Mouse (Mus musculus) lung, embryonic 15.5 days (tissue): ENCODE results near the gene Il12a. TPM values are rescaled to one million over a fixed set of nuclear protein-coding genes. Genes with fewer than 3 reads are reported as not detected.

Experiments
- ATAC-seq: fragments of 200-750 bp; cut with Nextera tagmentation; 2 replicates; pipeline ENCODE4 v1.8.0; 2017; ENCODE audit warnings: moderate number of reproducible peaks, borderline replicate concordance; ENCODE audit not compliant: low FRiP score, low TSS enrichment; ENCODE audit errors: extremely low read depth
- H3K27ac ChIP-seq: fragments of 300-500 bp; sonication (generic); 2 replicates; pipeline ENCODE4 v1.5.1; 2015; ENCODE audit warnings: moderate library complexity, mild to moderate bottlenecking, inconsistent platforms
- H3K27me3 ChIP-seq: fragments of 300-500 bp; sonication (generic); 2 replicates; pipeline ENCODE4 v1.6.1; 2015; ENCODE audit warnings: inconsistent platforms
- H3K36me3 ChIP-seq: fragments of 300-500 bp; sonication (generic); 2 replicates; pipeline ENCODE4 v1.6.1; 2015; ENCODE audit warnings: inconsistent platforms
- H3K4me1 ChIP-seq: fragments of 300-500 bp; sonication (generic); 2 replicates; pipeline ENCODE4 v1.6.1; 2015; ENCODE audit warnings: inconsistent platforms
- H3K4me2 ChIP-seq: fragments of 300-500 bp; sonication (generic); 2 replicates; pipeline ENCODE4 v1.6.1; 2015; ENCODE audit warnings: inconsistent platforms, mild to moderate bottlenecking, moderate library complexity
- H3K4me3 ChIP-seq: fragments of 300-500 bp; sonication (generic); 2 replicates; pipeline ENCODE4 v1.5.1; 2015; ENCODE audit warnings: mild to moderate bottlenecking, inconsistent platforms
- H3K9ac ChIP-seq: fragments of 300-500 bp; sonication (generic); 2 replicates; pipeline ENCODE4 v1.6.1; 2015; ENCODE audit warnings: inconsistent platforms
- H3K9me3 ChIP-seq: fragments of 300-500 bp; sonication (generic); 2 replicates; pipeline ENCODE4 v1.6.1; 2016; ENCODE audit warnings: inconsistent platforms
- WGBS: fragments of 180-500 bp; shearing (Covaris S2); methylation state at CpG from one replicate; pipeline ENCODE4 v1.1.7; 2015; 5-methylcytosine and 5-hydroxymethylcytosine counted together
- polyA plus RNA-seq: library from polyadenylated mRNA; unstranded; fragments of >200 nt; fragmentation: Nextera tagmentation; extraction: Ambion mirVana; gene quantifications from 2 replicates; pipeline ENCODE4 v1.2.1, GENCODE M21; 2015

Gene Il12a
- polyA plus RNA-seq, 1 experiment from 2014 or later: 0.16 TPM

DNA sequence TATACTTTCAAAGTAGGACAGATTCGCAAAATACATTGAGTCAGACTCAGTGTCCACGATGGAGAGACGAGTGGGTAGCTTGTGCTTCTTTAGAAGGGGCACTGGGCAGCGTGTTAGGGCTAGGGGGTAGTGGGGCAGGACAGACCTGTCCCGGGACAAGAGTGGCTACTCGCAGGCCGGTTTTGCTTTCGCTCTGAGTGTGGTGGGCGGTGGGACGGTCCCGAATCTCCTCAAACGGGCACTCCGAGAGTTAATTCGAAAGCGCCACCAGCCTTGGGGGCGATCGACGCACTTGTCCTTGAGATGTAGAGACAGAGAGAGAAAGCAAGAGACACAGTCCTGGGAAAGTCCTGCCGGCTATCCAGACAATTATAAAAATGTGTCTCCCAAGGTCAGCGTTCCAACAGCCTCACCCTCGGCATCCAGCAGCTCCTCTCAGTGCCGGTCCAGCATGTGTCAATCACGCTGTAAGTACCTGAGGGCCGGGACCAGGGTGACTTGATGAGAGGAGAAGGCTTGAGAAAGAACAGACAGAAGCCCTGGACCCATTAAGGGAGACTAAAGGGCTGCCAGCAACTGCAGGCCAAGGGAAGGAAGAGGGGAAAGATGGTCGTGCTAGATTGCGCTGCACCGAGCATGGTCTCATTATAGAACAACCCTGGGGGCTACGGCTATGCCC is 795 bp downstream of the Il12a start:
- H3K27ac ChIP-seq: no peak overlapping the region
- ATAC-seq: no peak
- peaks cover 28% of the 10 kb centered on the region for H3K4me1 ChIP-seq
- H3K36me3 ChIP-seq: no peaks in the 10 kb centered on the region
- H3K27me3 ChIP-seq: no peaks in the 10 kb centered on the region
- WGBS: 77% methylated on average over 28 of the region's 28 CpGs
- H3K4me2 ChIP-seq: no peak overlapping the region
- H3K9me3 ChIP-seq: no peaks in the 10 kb centered on the region
- H3K9ac ChIP-seq: no peak overlapping the region
- H3K4me3 ChIP-seq: no peak overlapping the region

DNA sequence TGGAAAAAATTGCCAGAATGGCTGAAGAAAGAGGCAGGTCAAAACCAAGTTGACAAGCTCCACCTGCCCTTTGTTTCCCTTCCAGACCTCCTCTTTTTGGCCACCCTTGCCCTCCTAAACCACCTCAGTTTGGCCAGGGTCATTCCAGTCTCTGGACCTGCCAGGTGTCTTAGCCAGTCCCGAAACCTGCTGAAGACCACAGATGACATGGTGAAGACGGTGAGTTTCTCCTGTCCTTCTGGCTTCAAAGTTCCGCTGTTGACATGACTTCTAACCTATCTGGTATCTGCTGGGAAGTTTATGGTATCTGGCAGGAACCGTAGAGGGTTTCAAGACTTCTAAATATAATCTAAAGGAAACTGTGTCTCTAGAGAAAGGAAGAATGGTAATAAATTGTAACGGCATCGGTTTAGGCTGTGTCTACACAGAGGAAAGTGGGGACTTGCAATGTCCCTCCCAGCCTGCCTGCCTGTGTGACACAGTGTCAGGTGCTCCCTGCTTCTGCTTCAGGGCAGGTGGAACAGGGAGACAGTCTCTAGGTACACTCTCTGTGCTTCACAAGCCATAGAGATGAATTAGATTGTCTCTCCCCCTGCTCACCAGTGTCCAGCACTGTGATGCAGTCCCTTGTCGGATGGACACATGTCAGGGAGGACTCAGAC is 1.6 kb downstream of the Il12a start:
- Histone ChIP-seq H3K4me3 (no peak overlapping the region), H3K4me1 (peaks cover 28% of the 10 kb centered on the region), H3K9me3 (no peaks in the 10 kb centered on the region), H3K36me3 (no peaks in the 10 kb centered on the region), H3K4me2 (peak overlapping the region; percentile 7; the same call in 1 of the 2 replicates), H3K27me3 (no peaks in the 10 kb centered on the region), H3K9ac (no peak overlapping the region), H3K27ac (no peak overlapping the region)
- no peak for ATAC-seq
- WGBS: 55% methylated on average over 7 of the region's 7 CpGs

DNA sequence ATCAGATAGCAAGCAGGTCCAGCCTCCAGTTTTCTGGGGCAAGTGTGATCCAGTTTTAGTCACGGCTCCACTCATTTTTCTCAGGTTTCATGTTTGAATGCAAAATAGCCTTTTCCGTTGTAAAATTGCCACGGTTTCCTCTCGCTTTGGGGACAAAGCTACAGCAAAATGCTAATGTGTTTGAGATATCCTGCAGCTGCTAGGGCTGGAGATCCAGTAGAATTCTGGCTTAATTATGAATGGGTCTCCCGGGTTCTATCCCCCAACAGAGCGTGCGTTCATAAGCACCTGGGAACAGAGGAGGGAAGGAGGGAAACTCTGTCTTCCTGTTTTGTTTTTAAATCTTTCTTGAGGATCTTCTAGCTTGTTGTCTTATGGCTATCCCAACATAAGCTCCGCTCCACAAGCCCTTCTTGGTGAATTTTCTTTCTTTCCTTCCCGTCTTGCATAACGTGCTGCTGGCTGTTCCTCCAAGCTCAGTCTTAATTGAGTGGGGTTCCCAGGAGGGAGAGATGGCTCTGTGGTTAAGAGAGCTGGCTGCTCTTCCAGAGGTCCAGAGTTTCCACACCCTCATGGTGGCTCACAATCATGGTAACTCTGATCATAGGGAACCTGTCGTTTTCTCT is 2.3 kb downstream of the Il12a start:
- 0 out of 2 replicates have a peak, but pooled peaks have one; percentile 28 for ATAC-seq
- peak overlapping the region; percentile 58 for H3K27ac ChIP-seq
- WGBS: 39% methylated on average over 11 of the region's 11 CpGs
- H3K4me1 ChIP-seq: peaks cover 28% of the 10 kb centered on the region
- H3K9me3 ChIP-seq: no peaks in the 10 kb centered on the region
- peak overlapping the region; percentile 7; the same call in 1 of the 2 replicates for H3K4me2 ChIP-seq
- H3K4me3 ChIP-seq: no peak overlapping the region
- H3K27me3 ChIP-seq: no peaks in the 10 kb centered on the region
- H3K36me3 ChIP-seq: no peaks in the 10 kb centered on the region
- no peak overlapping the region for H3K9ac ChIP-seq

DNA sequence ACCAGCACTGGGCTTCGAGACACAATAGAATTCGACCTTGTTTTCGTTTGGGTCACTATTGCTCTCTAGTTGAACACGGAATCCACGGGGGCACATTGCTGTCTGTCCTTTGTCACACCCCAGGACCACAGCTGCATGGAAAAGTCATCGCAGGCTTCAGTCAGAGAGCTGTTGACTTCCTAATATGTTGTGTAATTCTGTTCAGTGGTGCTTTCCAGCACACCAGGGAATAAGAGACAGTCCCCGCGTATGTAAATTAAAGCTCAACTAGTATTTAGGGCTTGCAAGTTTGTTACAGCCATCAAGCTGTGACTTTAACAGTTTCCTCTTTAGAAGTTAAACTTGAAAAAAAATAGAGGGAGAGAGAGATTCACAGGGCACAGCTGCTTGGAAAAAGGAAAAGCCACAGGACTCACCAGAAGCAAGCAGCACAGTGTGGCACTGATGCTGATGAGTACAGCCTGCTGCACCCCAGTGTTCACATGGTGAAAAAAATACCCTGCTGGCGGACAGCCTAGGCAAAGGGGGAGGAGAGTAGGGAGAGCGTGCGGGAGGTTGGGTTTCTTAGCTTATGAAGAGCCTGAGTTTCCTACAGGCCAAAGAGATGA is 3.1 kb downstream of the Il12a start:
- no peak overlapping the region for H3K4me3 ChIP-seq
- H3K4me1 ChIP-seq: peaks cover 28% of the 10 kb centered on the region
- H3K9ac ChIP-seq: no peak overlapping the region
- peak; percentile 84; the same call in 1 of the 2 replicates for ATAC-seq
- WGBS: 37% methylated on average over 11 of the region's 11 CpGs
- no peaks in the 10 kb centered on the region for H3K27me3 ChIP-seq
- no peaks in the 10 kb centered on the region for H3K9me3 ChIP-seq
- H3K4me2 ChIP-seq: no peak overlapping the region; the same call in 1 of the 2 replicates
- H3K27ac ChIP-seq: peak overlapping the region; percentile 58
- H3K36me3 ChIP-seq: no peaks in the 10 kb centered on the region

DNA sequence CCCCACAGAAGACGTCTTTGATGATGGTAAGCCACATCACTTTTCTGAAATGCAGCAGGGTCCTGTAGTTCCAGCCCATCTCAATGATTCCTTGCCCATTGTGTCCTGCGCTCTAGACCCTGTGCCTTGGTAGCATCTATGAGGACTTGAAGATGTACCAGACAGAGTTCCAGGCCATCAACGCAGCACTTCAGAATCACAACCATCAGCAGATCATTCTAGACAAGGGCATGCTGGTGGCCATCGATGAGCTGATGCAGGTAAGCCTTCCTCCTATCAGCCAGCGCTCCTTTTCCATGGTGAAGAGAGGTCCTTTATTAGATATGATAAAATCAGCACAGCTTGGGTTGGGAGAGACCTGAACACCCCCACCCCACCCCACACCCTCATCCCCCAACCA is 4.9 kb downstream of the Il12a start:
- H3K27ac ChIP-seq: no peak overlapping the region
- H3K27me3 ChIP-seq: no peaks in the 10 kb centered on the region
- H3K4me2 ChIP-seq: no peak overlapping the region
- no peak overlapping the region for H3K4me3 ChIP-seq
- WGBS: 90% methylated on average over 5 of the region's 5 CpGs
- no peak overlapping the region for H3K9ac ChIP-seq
- no peaks in the 10 kb centered on the region for H3K9me3 ChIP-seq
- no peaks in the 10 kb centered on the region for H3K36me3 ChIP-seq
- ATAC-seq: no peak
- H3K4me1 ChIP-seq: peaks cover 28% of the 10 kb centered on the region

DNA sequence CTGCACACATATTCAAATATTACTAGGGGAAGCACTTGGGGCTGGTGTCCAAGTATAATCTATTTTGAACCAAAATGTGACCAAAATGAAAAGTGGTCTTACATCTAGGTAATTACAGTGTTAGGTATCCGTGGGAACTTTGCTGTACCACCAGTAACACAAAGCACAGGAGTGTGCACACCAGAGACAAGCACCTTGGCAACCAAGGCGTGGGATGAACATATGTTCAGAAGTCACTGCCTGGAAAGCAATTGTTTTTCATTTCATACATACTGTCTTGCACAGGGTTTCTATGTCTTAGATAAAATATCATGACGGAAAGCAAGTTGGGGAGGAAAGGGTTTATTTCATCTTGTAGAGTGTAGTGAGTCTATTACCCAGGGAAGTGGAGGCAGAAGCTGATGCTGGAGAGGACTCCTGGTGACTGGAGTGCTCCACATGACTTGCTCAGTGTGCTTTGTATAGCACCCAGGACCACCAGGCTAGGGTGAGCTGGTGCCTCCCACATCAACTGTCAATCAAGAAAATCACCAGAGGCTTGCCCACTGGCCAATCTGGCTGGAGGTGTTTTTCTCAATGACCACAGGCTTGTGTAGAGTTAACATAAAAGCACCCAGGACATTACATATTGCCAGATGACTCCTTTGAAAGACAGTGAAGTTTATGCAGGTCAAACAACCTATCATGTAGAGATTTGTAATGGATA is 6.2 kb downstream of the Il12a start:
- peaks cover 24% of the 10 kb centered on the region for H3K4me1 ChIP-seq
- no peak overlapping the region for H3K27ac ChIP-seq
- H3K36me3 ChIP-seq: no peaks in the 10 kb centered on the region
- no peak for ATAC-seq
- no peak overlapping the region for H3K4me2 ChIP-seq
- no peak overlapping the region for H3K9ac ChIP-seq
- H3K9me3 ChIP-seq: no peaks in the 10 kb centered on the region
- no peak overlapping the region for H3K4me3 ChIP-seq
- H3K27me3 ChIP-seq: no peaks in the 10 kb centered on the region
- 83% methylated on average over 3 of the region's 3 CpGs for WGBS

DNA sequence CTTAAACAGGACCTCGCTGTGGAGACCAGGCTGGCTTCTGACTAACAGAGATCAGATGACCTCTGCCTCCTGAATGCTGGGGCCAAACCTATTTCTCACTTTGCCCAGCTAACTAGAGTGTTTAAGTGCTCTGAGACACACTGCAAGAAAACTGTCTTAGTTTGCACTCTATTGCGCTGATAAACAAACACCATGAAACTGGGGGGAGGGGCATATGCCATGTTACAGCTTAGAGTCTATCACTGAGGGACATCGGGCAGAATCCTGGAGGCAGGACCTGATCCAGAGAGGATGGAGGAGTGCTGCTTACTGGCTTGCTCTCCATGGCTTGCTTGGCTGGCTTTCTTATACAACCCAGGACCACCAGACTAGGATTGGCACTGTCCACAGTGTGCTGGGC is 8.2 kb downstream of the Il12a start:
- 80% methylated on average over 3 of the region's 3 CpGs for WGBS
- no peak for ATAC-seq
- 0 out of 2 replicates have a peak, but pooled peaks cover 6% of the 10 kb centered on the region for H3K4me1 ChIP-seq
- no peak overlapping the region for H3K27ac ChIP-seq
- H3K4me3 ChIP-seq: no peak overlapping the region
- no peaks in the 10 kb centered on the region for H3K36me3 ChIP-seq
- H3K27me3 ChIP-seq: no peaks in the 10 kb centered on the region
- H3K9ac ChIP-seq: no peak overlapping the region
- H3K4me2 ChIP-seq: no peak overlapping the region
- H3K9me3 ChIP-seq: no peaks in the 10 kb centered on the region

DNA sequence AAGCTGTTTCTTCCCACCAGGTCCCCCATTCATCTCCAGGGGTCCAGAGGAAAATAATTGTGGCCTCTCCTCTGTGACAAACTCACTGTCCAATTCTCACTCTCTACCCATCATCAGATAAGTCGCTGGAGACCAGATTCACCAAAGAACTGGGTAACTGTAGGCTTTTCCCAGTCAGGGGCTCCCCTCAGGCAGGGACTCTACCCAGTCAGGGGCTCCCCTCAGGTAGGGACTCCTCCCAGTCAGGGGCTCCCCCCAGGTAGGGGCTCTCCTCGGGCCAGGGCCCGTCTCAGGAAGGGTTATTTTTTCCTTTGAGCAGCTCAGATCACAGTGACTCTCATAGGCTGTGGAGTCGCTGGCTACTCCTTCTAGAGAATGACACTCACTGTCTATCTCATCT is 9.6 kb downstream of the Il12a start:
- Histone ChIP-seq H3K9ac (no peak overlapping the region), H3K9me3 (no peaks in the 10 kb centered on the region), H3K4me1 (no peaks in the 10 kb centered on the region), H3K4me3 (no peak overlapping the region), H3K27me3 (no peaks in the 10 kb centered on the region), H3K36me3 (no peaks in the 10 kb centered on the region), H3K4me2 (no peak overlapping the region), H3K27ac (no peak overlapping the region)
- no peak for ATAC-seq
- WGBS: 79% methylated on average over 4 of the region's 4 CpGs

DNA sequence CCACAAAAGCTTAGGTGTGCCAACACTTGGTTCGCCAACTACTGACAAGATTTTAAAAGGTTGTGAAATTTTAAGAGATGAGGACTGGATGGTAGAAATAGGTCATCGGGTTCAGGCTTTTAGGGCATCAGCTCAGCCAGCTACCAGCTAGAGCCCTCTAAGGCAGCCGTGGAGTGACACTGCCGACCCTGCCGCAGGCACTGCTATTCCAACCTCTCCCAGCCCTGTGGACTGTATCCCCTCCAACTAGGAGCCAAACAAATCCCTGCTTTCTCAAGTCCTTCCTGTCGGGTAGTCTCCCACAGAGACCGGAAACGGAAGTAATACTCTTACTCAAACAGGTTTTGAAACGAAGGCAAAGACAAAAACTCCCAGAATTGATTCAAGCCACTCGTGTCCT is 15.9 kb downstream of the Il12a start:
- Histone ChIP-seq H3K36me3 (no peaks in the 10 kb centered on the region), H3K9me3 (no peaks in the 10 kb centered on the region), H3K4me2 (no peak overlapping the region), H3K9ac (no peak overlapping the region), H3K27me3 (no peaks in the 10 kb centered on the region), H3K27ac (no peak overlapping the region), H3K4me1 (no peaks in the 10 kb centered on the region), H3K4me3 (no peak overlapping the region)
- 84% methylated on average over 10 of the region's 10 CpGs for WGBS
- no peak for ATAC-seq

DNA sequence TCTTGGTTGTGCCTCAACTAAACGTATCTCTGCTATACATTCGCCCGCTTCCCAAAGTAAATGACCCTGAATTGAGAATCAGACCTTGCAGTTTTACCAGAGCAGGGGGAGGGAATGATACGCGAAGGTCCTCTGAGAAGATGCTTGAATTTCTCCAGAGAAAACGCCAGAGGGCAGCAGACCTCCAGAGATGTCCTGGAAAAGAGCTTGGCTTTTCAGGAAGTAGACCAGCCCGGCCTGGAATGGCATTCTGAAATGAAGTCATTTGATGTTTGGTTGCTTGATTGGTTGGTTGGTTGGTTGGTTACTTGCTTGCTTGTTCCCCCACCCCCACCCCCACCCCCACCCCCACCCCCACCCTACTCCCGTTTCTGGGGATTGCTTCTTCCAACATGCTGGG is 17.8 kb downstream of the Il12a start:
- Histone ChIP-seq H3K4me2 (no peak overlapping the region), H3K4me3 (no peak overlapping the region), H3K4me1 (no peaks in the 10 kb centered on the region), H3K9ac (no peak overlapping the region), H3K36me3 (no peaks in the 10 kb centered on the region), H3K9me3 (no peaks in the 10 kb centered on the region), H3K27ac (no peak overlapping the region), H3K27me3 (no peaks in the 10 kb centered on the region)
- no peak for ATAC-seq
- 41% methylated on average over 8 of the region's 8 CpGs for WGBS

DNA sequence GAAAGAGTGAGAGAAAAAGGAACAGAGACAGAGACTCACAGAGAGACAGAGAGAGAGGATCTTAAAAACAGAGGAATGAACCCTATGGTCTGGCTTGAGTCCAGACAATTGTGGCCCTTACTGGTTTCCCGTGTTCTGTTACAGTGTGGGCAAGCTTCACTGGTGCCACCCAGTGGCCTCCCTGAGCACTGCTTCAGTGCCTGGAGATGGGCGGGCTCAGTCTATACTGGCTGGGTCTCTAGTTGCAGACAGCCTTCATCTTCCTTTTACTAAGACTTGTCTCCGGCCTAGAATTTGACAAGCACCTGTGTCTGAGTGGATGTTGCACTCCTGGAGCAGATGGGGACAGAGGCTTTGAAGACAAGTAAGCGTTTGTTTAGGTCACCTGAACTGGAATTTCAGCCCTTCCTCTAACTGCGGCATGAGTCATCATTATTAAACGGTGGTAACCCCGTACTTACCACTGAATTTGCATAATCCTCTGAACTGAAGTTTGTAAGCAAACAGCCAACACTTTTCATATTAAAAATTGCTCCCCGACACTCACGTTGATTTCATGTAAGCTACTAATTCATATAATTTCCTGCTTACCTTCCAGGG is 18.9 kb downstream of the Il12a start:
- H3K9me3 ChIP-seq: no peaks in the 10 kb centered on the region
- 48% methylated on average over 9 of the region's 9 CpGs for WGBS
- no peak overlapping the region for H3K4me3 ChIP-seq
- no peaks in the 10 kb centered on the region for H3K4me1 ChIP-seq
- H3K27ac ChIP-seq: no peak overlapping the region
- H3K27me3 ChIP-seq: no peaks in the 10 kb centered on the region
- ATAC-seq: 0 out of 2 replicates have a peak, but pooled peaks have one; percentile 73
- no peak overlapping the region for H3K4me2 ChIP-seq
- H3K9ac ChIP-seq: no peak overlapping the region
- H3K36me3 ChIP-seq: no peaks in the 10 kb centered on the region
